24 mouse cellular contexts compared by ENCODE assay signal in genomic region chr12:13869161-13869560, GRCm38 (mm10).
"Had no signal": no experiment of that assay in that cellular context is flagged by ENCODE, and none has a peak within 500 bp of the region (broad histone marks: within the 10 kb centered on the region; RNA-seq: fewer than 3 reads in every experiment).

No protein-coding gene starts in this region.

- H3K9me3 ChIP-seq: heart, embryonic 13.5 days; heart, embryonic 15.5 days; hindbrain, embryonic 13.5 days; hindbrain, embryonic 15.5 days; kidney, embryonic 15.5 days; limb, embryonic 13.5 days had no signal

- ATAC-seq: forebrain, postnatal 0 days; hindbrain, postnatal 0 days; intestine, embryonic 16.5 days had no signal

- H3K36me3 ChIP-seq: heart, embryonic 13.5 days; heart, embryonic 15.5 days; hindbrain, embryonic 13.5 days; hindbrain, embryonic 15.5 days; kidney, embryonic 15.5 days; limb, embryonic 13.5 days had no signal

- H3K27me3 ChIP-seq: heart, embryonic 13.5 days; heart, embryonic 15.5 days; hindbrain, embryonic 13.5 days; hindbrain, embryonic 15.5 days; kidney, embryonic 15.5 days; limb, embryonic 13.5 days had no signal

- DNase-seq: forebrain, postnatal 0 days; gastrocnemius, postnatal 14 days; gastrocnemius, postnatal 36 days; heart, adult 2 months; heart, postnatal 14 days; heart, postnatal 36 days; kidney, adult 11 months; kidney, adult 2 months; kidney, adult 9 months; kidney, postnatal 14 days; kidney, postnatal 36 days; layer of hippocampus, adult 9-11 months; layer of hippocampus, postnatal 36 days; left cerebral cortex, postnatal 4 days had no signal

- H3K4me2 ChIP-seq: heart, embryonic 11.5 days; heart, embryonic 13.5 days; heart, embryonic 15.5 days; hindbrain, embryonic 13.5 days; hindbrain, embryonic 15.5 days; kidney, embryonic 15.5 days; limb, embryonic 13.5 days had no signal

- H3K27ac ChIP-seq: heart, adult 2 months; heart, embryonic 13.5 days; heart, embryonic 15.5 days; hindbrain, embryonic 13.5 days; hindbrain, embryonic 15.5 days; hindbrain, postnatal 0 days; kidney, embryonic 15.5 days; kidney, postnatal 0 days; limb, embryonic 13.5 days had no signal

- H3K9ac ChIP-seq: forebrain, postnatal 0 days; heart, embryonic 13.5 days; heart, embryonic 15.5 days; hindbrain, embryonic 13.5 days; hindbrain, embryonic 15.5 days; kidney, embryonic 15.5 days; limb, embryonic 13.5 days had no signal

- H3K4me3 ChIP-seq: heart, adult 2 months; heart, embryonic 13.5 days; heart, embryonic 15.5 days; hindbrain, embryonic 13.5 days; hindbrain, embryonic 15.5 days; kidney, embryonic 15.5 days; limb, embryonic 13.5 days had no signal

- H3K4me1 ChIP-seq: hindbrain, embryonic 13.5 days; hindbrain, embryonic 15.5 days; kidney, embryonic 15.5 days; limb, embryonic 13.5 days had no signal
